Mouse (Mus musculus) adrenal gland, postnatal 14 days (tissue): ENCODE measurements at regions not wholly inside any gene's neighbourhood (a gene's known extent, or its start where the extent isn't known, plus 50 kb on each side); places are given as distances from the start of the nearest gene placed in this dataset.
"Not testable (repeated sequence)": the region's sequence is repeated elsewhere in the genome, so short reads cannot be mapped to it uniquely, and the experiment has no call there.

Experiments used
- DNase-seq: peaks from one replicate; pipeline ENCODE4 v3.0.0; 2021; ENCODE audit warnings: mixed read lengths

DNA sequence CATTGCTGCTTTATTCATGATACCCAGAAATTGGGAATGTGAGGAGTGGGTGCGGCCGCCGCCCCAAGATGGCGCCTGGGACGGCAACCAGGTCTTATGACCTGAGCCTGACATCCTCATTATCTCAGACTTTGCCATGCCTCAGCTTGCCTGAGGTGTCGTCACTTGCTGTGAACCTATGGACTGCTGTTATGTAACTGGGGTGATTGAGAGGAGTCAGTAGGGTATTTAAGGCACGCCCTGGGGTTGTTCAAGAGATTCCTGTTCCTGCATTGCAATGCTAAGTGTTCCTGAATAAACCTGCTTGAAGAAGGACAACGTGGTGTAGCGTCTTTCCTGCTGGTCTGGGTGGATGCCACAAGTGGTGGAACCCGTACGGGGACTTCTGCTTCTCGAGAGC is 211.4 kb upstream of the Pou3f2 start:
- DNase-seq, result no peak

DNA sequence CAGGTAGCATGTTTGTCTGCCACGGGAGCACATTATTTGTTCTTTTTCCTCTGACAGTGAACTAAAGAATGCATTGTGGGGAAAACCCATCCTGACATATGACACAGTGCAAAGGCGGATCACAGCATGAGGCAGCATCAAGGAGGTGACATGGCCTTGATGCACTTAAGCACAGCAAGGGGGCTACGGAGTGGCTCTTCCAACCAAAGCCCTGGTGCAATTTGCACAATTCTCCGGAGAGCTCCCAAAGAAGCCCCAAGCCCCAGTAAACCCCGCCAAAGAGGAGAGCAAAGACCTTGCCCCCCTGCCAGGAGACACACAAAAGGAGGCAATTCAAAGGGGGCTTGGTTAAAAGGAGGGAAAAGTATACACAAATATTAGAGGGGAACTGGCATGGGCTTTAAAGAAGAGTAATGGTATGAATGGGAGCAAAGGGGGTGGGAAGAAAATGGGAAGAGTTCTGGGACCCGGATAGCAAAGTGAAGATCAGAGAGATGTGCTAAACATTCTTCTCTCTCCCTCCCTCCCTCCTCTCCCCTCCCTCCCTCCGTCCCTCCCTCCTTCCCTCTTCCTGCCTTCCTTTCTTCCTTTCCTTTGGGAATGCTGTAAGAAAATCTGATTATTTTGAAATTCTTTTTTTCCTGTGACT is 179.7 kb upstream of the Pou3f2 start:
- no peak for DNase-seq

DNA sequence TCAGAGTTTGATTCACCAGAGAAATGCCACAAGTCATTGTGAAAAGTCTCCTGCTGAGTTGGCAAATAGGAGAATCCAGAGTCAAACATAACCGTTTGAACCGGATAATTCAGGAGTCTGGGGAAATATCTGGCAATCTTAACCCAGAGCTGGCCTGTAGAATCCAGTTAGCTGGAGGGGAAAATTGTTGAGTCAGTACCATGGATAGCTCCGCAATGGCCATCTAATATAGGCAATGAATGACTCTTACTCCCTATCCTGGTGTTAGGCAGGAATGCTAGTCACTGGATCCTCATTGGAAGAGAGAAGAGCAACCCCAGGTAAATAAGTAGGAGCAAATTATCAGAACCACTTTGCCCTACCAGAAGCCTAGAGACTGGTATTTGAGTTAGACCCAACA is 157.4 kb upstream of the Pou3f2 start:
- DNase-seq, result peak; percentile 4

DNA sequence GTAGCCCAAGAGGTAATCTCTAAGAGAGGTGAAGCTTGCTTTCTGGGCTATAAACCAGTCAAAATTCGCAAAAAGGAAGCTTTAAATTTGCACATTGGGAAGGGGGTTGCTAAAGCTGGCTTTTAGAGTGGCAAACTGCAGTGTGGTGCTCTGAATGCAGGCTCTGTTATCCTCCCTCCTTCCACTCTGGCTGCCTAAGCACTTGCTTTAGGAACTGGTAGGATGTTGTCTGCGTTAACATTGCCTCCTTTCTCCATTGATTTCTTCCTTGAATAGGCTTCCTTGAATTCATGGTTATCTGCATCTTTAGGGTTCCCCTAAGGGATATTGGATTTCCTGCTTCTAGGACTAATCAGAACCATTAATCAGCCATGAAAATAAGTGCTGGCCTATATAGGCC is 120.8 kb upstream of the Pou3f2 start:
- DNase-seq, result no peak

DNA sequence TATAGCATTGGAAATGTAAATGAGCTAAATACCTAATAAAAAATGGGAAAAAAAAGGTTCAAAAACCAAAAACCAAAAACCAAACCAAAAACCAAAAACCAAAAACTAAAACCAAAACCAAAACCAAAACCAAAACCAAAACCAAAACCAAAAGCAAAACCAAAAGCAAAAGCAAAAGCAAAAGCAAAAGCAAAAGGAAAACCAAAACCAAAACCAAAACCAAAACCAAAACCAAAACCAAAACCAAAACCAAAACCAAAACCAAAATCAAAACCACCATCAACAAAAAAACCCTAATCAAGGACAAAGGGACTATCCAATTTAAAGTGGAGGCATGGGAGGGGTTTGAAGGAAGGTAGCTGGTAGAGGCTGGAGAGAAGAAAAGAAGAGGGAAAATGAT is 114.0 kb upstream of the Pou3f2 start:
- not testable (repeated sequence) for DNase-seq

DNA sequence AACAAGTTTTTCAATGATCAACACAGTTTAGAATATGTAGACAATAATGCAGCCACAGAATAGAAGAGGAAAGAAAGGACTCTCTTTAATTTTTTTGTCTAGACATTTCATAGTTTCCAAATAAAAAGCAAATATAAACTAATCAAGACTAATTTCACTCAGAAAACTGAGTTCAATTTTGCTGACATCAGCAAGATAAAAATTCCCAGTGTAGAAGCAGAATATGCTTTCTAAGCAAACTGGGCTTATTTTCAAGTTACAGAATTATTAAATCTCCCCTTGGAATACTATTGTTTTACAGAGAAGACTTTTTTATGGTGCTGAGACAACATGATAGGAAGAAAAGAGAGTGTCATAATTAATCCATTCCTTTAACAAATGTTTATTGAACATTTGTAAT is 99.0 kb upstream of the Pou3f2 start:
- DNase-seq, result no peak

DNA sequence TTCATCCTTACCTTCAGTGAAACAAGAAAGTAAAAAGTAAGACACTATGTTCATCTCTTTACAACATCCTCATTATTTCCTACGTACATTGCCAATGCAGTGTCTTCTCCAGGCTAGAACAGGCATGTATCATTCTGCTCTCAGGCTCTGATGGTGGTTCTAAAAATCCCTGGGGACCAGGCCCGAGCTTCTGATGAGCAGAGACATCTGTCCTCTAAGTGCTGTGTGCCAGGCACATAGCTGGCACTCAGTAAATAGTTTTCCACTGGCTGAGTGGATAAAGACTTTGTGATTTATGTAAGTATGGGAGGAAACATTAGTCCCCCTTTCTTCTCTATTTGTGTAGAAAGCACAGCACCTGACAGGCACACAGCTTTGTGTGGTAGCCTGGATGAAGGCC is 77.8 kb upstream of the Pou3f2 start:
- DNase-seq, result no peak

DNA sequence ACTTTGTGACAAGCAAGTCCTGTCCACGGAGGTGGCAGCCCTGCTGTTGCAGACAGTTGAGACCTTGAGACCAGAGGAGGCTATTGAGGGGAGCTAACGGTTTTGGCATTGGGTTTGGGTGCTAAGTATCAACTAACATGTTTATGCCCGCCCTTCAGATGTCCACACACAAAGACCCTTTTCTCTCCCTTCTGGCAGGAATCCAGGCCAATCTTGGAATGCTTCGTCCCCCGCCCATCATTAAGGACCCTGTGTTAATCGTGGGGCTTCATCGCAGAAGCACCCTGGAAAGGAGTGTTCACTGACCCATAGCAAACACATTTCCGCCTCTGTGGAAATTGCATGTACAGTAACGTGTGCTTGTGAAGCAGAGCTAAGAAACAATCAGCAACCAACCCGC is 76.4 kb upstream of the Pou3f2 start:
- no peak for DNase-seq
